In genomic region chr8:122670718-122671117, GRCm38 (mm10) we compare ENCODE assay signal across 30 mouse cellular contexts. TPM values are rescaled to one million over a fixed set of nuclear protein-coding genes. Genes with fewer than 3 reads are reported as not detected.
DNase-seq lines count a peak whose midpoint lies in the region; ATAC-seq and TF ChIP-seq lines count a peak whose summit lies in the region.
"Had no signal": no experiment of that assay in that cellular context is flagged by ENCODE, and none has a peak within 500 bp of the region (broad histone marks: within the 10 kb centered on the region; RNA-seq: fewer than 3 reads in every experiment).

No protein-coding gene starts in this region.

- H3K27me3 ChIP-seq in hindbrain, embryonic 10.5 days (ENCODE audit: insufficient read depth, poor library complexity, severe bottlenecking) = peaks cover 100% of the 10 kb centered on the region
- no peaks in the 10 kb centered on the region for H3K27me3 ChIP-seq in hindbrain, postnatal 0 days (ENCODE audit: insufficient read depth, low read length)
- no peaks in the 10 kb centered on the region for H3K27me3 ChIP-seq in midbrain, embryonic 16.5 days (ENCODE audit: control insufficient read depth, insufficient read depth, low read depth, low read length)
- peaks cover 100% of the 10 kb centered on the region for H3K27me3 ChIP-seq in midbrain, embryonic 10.5 days (ENCODE audit: low read depth, poor library complexity, severe bottlenecking)
- H3K27me3 ChIP-seq in hindbrain, embryonic 14.5 days (ENCODE audit: control insufficient read depth, insufficient read depth, low read length) = no peaks in the 10 kb centered on the region
- H3K27me3 ChIP-seq in limb, embryonic 11.5 days (ENCODE audit: control insufficient read depth, insufficient read depth, low read length) = peaks cover under 1% of the 10 kb centered on the region
- H3K27me3 ChIP-seq: CH12.LX; forebrain, embryonic 15.5 days had no signal

- no peak for TF ChIP-seq CTCF in hindbrain, postnatal 0 days (IDR thresholded peaks at IDR 0.05; ENCODE audit: low read depth)
- no peak for TF ChIP-seq CTCF in left cerebral cortex, adult 2 months (IDR thresholded peaks at IDR 0.05)

- 76% methylated on average over 3 of the region's 3 CpGs for WGBS in hindbrain, embryonic 10.5 days
- WGBS in hindbrain, postnatal 0 days = 63% methylated on average over 3 of the region's 3 CpGs
- WGBS in midbrain, embryonic 16.5 days = 39% methylated on average over 3 of the region's 3 CpGs
- 57% methylated on average over 3 of the region's 3 CpGs for WGBS in midbrain, embryonic 10.5 days
- WGBS in hindbrain, embryonic 14.5 days = 70% methylated on average over 3 of the region's 3 CpGs
- WGBS in limb, embryonic 11.5 days = 76% methylated on average over 3 of the region's 3 CpGs

- peaks cover 68% of the 10 kb centered on the region for H3K4me1 ChIP-seq in hindbrain, embryonic 10.5 days (replicated peaks)
- peaks cover 34% of the 10 kb centered on the region for H3K4me1 ChIP-seq in hindbrain, postnatal 0 days (ENCODE audit: insufficient read depth, low read length)
- peaks cover 37% of the 10 kb centered on the region for H3K4me1 ChIP-seq in midbrain, embryonic 16.5 days (ENCODE audit: control insufficient read depth, insufficient read depth, low read length)
- peaks cover 60% of the 10 kb centered on the region for H3K4me1 ChIP-seq in midbrain, embryonic 10.5 days
- peaks cover 80% of the 10 kb centered on the region for H3K4me1 ChIP-seq in hindbrain, embryonic 14.5 days (replicated peaks; ENCODE audit: control insufficient read depth, insufficient read depth, low read length)
- H3K4me1 ChIP-seq in limb, embryonic 11.5 days (ENCODE audit: control insufficient read depth, insufficient read depth, low read length) = peaks cover 32% of the 10 kb centered on the region

- no peak overlapping the region for H3K4me2 ChIP-seq in hindbrain, postnatal 0 days (ENCODE audit: low read depth, low read length)
- no peak overlapping the region for H3K4me2 ChIP-seq in midbrain, embryonic 16.5 days (ENCODE audit: low read length)
- peak overlapping the region; percentile 28; the same call in 1 of the 2 replicates for H3K4me2 ChIP-seq in hindbrain, embryonic 14.5 days (replicated peaks)
- H3K4me2 ChIP-seq in limb, embryonic 11.5 days (ENCODE audit: low read depth, severe bottlenecking) = 0 out of 2 replicates have a peak overlapping the region, but pooled peaks have one; percentile 1
- H3K4me2 ChIP-seq: forebrain, embryonic 15.5 days; heart, embryonic 12.5 days; kidney, embryonic 15.5 days; liver, embryonic 15.5 days; lung, embryonic 15.5 days had no signal

- no peak overlapping the region for H3K4me3 ChIP-seq in hindbrain, embryonic 10.5 days
- no peak overlapping the region for H3K4me3 ChIP-seq in hindbrain, postnatal 0 days (ENCODE audit: low read length)
- no peak overlapping the region for H3K4me3 ChIP-seq in midbrain, embryonic 16.5 days (ENCODE audit: low read depth, low read length)
- no peak overlapping the region for H3K4me3 ChIP-seq in midbrain, embryonic 10.5 days
- H3K4me3 ChIP-seq in hindbrain, embryonic 14.5 days (replicated peaks; ENCODE audit: low read length) = no peak overlapping the region
- H3K4me3 ChIP-seq in limb, embryonic 11.5 days (ENCODE audit: low read depth, low read length) = no peak overlapping the region
- no peak overlapping the region for H3K4me3 ChIP-seq in left cerebral cortex, adult 2 months
- H3K4me3 ChIP-seq: forebrain, embryonic 15.5 days; heart, embryonic 12.5 days; kidney, embryonic 15.5 days; liver, embryonic 15.5 days; lung, embryonic 15.5 days had no signal

- ATAC-seq in hindbrain, postnatal 0 days = no peak
- ATAC-seq in midbrain, embryonic 16.5 days = no peak
- no peak for ATAC-seq in hindbrain, embryonic 14.5 days (ENCODE audit: low FRiP score)
- no peak for ATAC-seq in limb, embryonic 11.5 days (ENCODE audit: insufficient number of reproducible peaks, low FRiP score, low TSS enrichment, low read depth)
- ATAC-seq: activated CD4-positive, CD25-positive, alpha-beta regulatory T cell, adult 4 months; forebrain, embryonic 15.5 days had no signal

- H3K36me3 ChIP-seq in hindbrain, embryonic 10.5 days = no peaks in the 10 kb centered on the region
- no peaks in the 10 kb centered on the region for H3K36me3 ChIP-seq in hindbrain, postnatal 0 days (ENCODE audit: insufficient read depth, low read length)
- H3K36me3 ChIP-seq in midbrain, embryonic 16.5 days (ENCODE audit: control insufficient read depth, insufficient read depth, low read length) = no peaks in the 10 kb centered on the region
- no peaks in the 10 kb centered on the region for H3K36me3 ChIP-seq in midbrain, embryonic 10.5 days
- H3K36me3 ChIP-seq in hindbrain, embryonic 14.5 days (replicated peaks; ENCODE audit: control insufficient read depth, insufficient read depth) = 0 out of 2 replicates have a peak, but pooled peaks cover 7% of the 10 kb centered on the region
- no peaks in the 10 kb centered on the region; the same call in 1 of the 2 replicates for H3K36me3 ChIP-seq in limb, embryonic 11.5 days (ENCODE audit: control insufficient read depth, insufficient read depth, low read length)
- H3K36me3 ChIP-seq: forebrain, embryonic 15.5 days; kidney, embryonic 15.5 days; liver, embryonic 15.5 days; lung, embryonic 15.5 days had no signal

- no peak overlapping the region for H3K9ac ChIP-seq in hindbrain, postnatal 0 days (replicated peaks; ENCODE audit: low read length)
- H3K9ac ChIP-seq in midbrain, embryonic 16.5 days (ENCODE audit: low read depth, low read length) = peak overlapping the region; percentile 21; the same call in 1 of the 2 replicates
- H3K9ac ChIP-seq in hindbrain, embryonic 14.5 days = no peak overlapping the region
- no peak overlapping the region; the same call in 1 of the 2 replicates for H3K9ac ChIP-seq in limb, embryonic 11.5 days (ENCODE audit: low read length)
- H3K9ac ChIP-seq: forebrain, embryonic 15.5 days; heart, embryonic 12.5 days; kidney, embryonic 15.5 days; liver, embryonic 15.5 days; lung, embryonic 15.5 days had no signal

- intact Hi-C loops in left cerebral cortex, adult 2 months (cut with DNase I) = no loop called here

- peak overlapping the region; percentile 12; the same call in 1 of the 2 replicates for H3K27ac ChIP-seq in hindbrain, embryonic 10.5 days
- no peak overlapping the region for H3K27ac ChIP-seq in hindbrain, postnatal 0 days
- no peak overlapping the region for H3K27ac ChIP-seq in midbrain, embryonic 16.5 days (ENCODE audit: low read length)
- no peak overlapping the region for H3K27ac ChIP-seq in midbrain, embryonic 10.5 days (replicated peaks)
- no peak overlapping the region for H3K27ac ChIP-seq in hindbrain, embryonic 14.5 days
- H3K27ac ChIP-seq in limb, embryonic 11.5 days (replicated peaks; ENCODE audit: low read depth, low read length) = no peak overlapping the region
- no peak overlapping the region for H3K27ac ChIP-seq in left cerebral cortex, adult 2 months
- H3K27ac ChIP-seq: forebrain, embryonic 15.5 days; kidney, embryonic 15.5 days; liver, embryonic 15.5 days; lung, embryonic 15.5 days had no signal

- no peaks in the 10 kb centered on the region for H3K9me3 ChIP-seq in hindbrain, embryonic 10.5 days
- no peaks in the 10 kb centered on the region for H3K9me3 ChIP-seq in hindbrain, postnatal 0 days (ENCODE audit: low read length)
- H3K9me3 ChIP-seq in midbrain, embryonic 16.5 days (replicated peaks; ENCODE audit: control insufficient read depth, low read length, poor library complexity, severe bottlenecking) = no peaks in the 10 kb centered on the region
- no peaks in the 10 kb centered on the region for H3K9me3 ChIP-seq in midbrain, embryonic 10.5 days (replicated peaks)
- H3K9me3 ChIP-seq in hindbrain, embryonic 14.5 days (ENCODE audit: control insufficient read depth, low read length) = no peaks in the 10 kb centered on the region
- no peaks in the 10 kb centered on the region for H3K9me3 ChIP-seq in limb, embryonic 11.5 days (ENCODE audit: control insufficient read depth, low read length)
- H3K9me3 ChIP-seq: forebrain, embryonic 15.5 days; heart, embryonic 12.5 days; kidney, embryonic 15.5 days; liver, embryonic 15.5 days; lung, embryonic 15.5 days had no signal

- DNase-seq in hindbrain, embryonic 10.5 days (ENCODE audit: low spot score) = no peak
- no peak for DNase-seq in hindbrain, postnatal 0 days (ENCODE audit: low spot score)
- no peak for DNase-seq in midbrain, embryonic 10.5 days (ENCODE audit: low spot score)
- DNase-seq in hindbrain, embryonic 14.5 days (ENCODE audit: low spot score) = no peak
- DNase-seq in limb, embryonic 11.5 days (ENCODE audit: low spot score) = no peak
- DNase-seq in left cerebral cortex, adult 2 months (ENCODE audit: extremely low spot score in 1 of 2, low spot score in 2 of 2) = no peak
- DNase-seq: adrenal gland, postnatal 10 days; B cell, adult 2 months; cerebellum, adult 2 months; gastrocnemius, postnatal 14 days; heart, postnatal 10 days; kidney, adult 11 months; kidney, postnatal 36 days; liver; lung, postnatal 36 days; right cerebral cortex, adult 18-20 months; thymus, adult 18-20 months; thymus, postnatal 36 days had no signal

RNA-seq across cellular contexts. Expression of gene Cbfa2t3, which starts 28.2 kb away (rescaled TPM):
- polyA plus RNA-seq in hindbrain, embryonic 10.5 days (2016; fragmentation: Nextera tagmentation; extraction: Ambion mirVana) = 2.2 and 5.4 TPM in 2 replicates
- 9.2 and 10.0 TPM in 2 replicates for total RNA-seq in hindbrain, postnatal 0 days (2014; rRNA removed)
- 12.4 and 12.6 TPM in 2 replicates for polyA plus RNA-seq in hindbrain, postnatal 0 days (2015; fragmentation: Nextera tagmentation; extraction: Ambion mirVana)
- polyA plus RNA-seq in midbrain, embryonic 16.5 days (2015; fragmentation: Nextera tagmentation; extraction: Ambion mirVana) = 17.7 and 17.9 TPM in 2 replicates
- 1.9 and 3.4 TPM in 2 replicates for polyA plus RNA-seq in midbrain, embryonic 10.5 days (2016; fragmentation: Nextera tagmentation; extraction: Ambion mirVana)
- polyA plus RNA-seq in hindbrain, embryonic 14.5 days (2014; fragmentation: Nextera tagmentation; extraction: Ambion mirVana) = 22.4 and 27.7 TPM in 2 replicates
- 3.3 and 4.5 TPM in 2 replicates for polyA plus RNA-seq in limb, embryonic 11.5 days (2014; fragmentation: Nextera tagmentation; extraction: Ambion mirVana)
- 10 to 100 TPM; 32.8 to 48.8 TPM for total RNA-seq in left cerebral cortex, adult 2 months (2021)

RNA-seq across cellular contexts. Expression of gene Pabpn1l, which starts 48.2 kb away (rescaled TPM):
- polyA plus RNA-seq in hindbrain, embryonic 10.5 days (2016; fragmentation: Nextera tagmentation; extraction: Ambion mirVana) = not detected in 2 replicates
- not detected in 2 replicates for total RNA-seq in hindbrain, postnatal 0 days (2014; rRNA removed)
- not detected in 2 replicates for polyA plus RNA-seq in hindbrain, postnatal 0 days (2015; fragmentation: Nextera tagmentation; extraction: Ambion mirVana)
- polyA plus RNA-seq in midbrain, embryonic 16.5 days (2015; fragmentation: Nextera tagmentation; extraction: Ambion mirVana) = not detected in 2 replicates
- polyA plus RNA-seq in midbrain, embryonic 10.5 days (2016; fragmentation: Nextera tagmentation; extraction: Ambion mirVana) = not detected in 2 replicates
- polyA plus RNA-seq in hindbrain, embryonic 14.5 days (2014; fragmentation: Nextera tagmentation; extraction: Ambion mirVana) = not detected in 2 replicates
- polyA plus RNA-seq in limb, embryonic 11.5 days (2014; fragmentation: Nextera tagmentation; extraction: Ambion mirVana) = not detected in 2 replicates
- total RNA-seq in left cerebral cortex, adult 2 months (2021) = not detected
- total RNA-seq: adrenal gland, postnatal 10 days; CH12.LX; gastrocnemius, postnatal 14 days; heart, postnatal 10 days; layer of hippocampus, adult 8-10 months; left cerebral cortex, postnatal 36 days; MEL had no signal
- polyA plus RNA-seq: activated CD4-positive, CD25-positive, alpha-beta regulatory T cell, adult 4 months; cerebellum, adult 2 months; forebrain, embryonic 15.5 days; heart, embryonic 12.5 days; liver, embryonic 15.5 days; lung, embryonic 15.5 days; stomach, embryonic 16.5 days had no signal

RNA-seq across cellular contexts. Expression of gene Trappc2l, which starts 59.3 kb away (rescaled TPM):
- 53.3 and 68.5 TPM in 2 replicates for polyA plus RNA-seq in hindbrain, embryonic 10.5 days (2016; fragmentation: Nextera tagmentation; extraction: Ambion mirVana)
- total RNA-seq in hindbrain, postnatal 0 days (2014; rRNA removed) = 7.6 and 11.4 TPM in 2 replicates
- 117 and 130 TPM in 2 replicates for polyA plus RNA-seq in hindbrain, postnatal 0 days (2015; fragmentation: Nextera tagmentation; extraction: Ambion mirVana)
- polyA plus RNA-seq in midbrain, embryonic 16.5 days (2015; fragmentation: Nextera tagmentation; extraction: Ambion mirVana) = 93.8 and 101 TPM in 2 replicates
- 51.0 and 61.2 TPM in 2 replicates for polyA plus RNA-seq in midbrain, embryonic 10.5 days (2016; fragmentation: Nextera tagmentation; extraction: Ambion mirVana)
- polyA plus RNA-seq in hindbrain, embryonic 14.5 days (2014; fragmentation: Nextera tagmentation; extraction: Ambion mirVana) = 118 and 130 TPM in 2 replicates
- polyA plus RNA-seq in limb, embryonic 11.5 days (2014; fragmentation: Nextera tagmentation; extraction: Ambion mirVana) = 45.0 and 45.4 TPM in 2 replicates
- 10 to 100 TPM; 69.8 to 80.3 TPM for total RNA-seq in left cerebral cortex, adult 2 months (2021)

RNA-seq across cellular contexts. Expression of gene Galns, which starts 59.5 kb away (rescaled TPM):
- 7.1 and 7.2 TPM in 2 replicates for polyA plus RNA-seq in hindbrain, embryonic 10.5 days (2016; fragmentation: Nextera tagmentation; extraction: Ambion mirVana)
- 12.0 and 14.2 TPM in 2 replicates for total RNA-seq in hindbrain, postnatal 0 days (2014; rRNA removed)
- 9.1 and 10.0 TPM in 2 replicates for polyA plus RNA-seq in hindbrain, postnatal 0 days (2015; fragmentation: Nextera tagmentation; extraction: Ambion mirVana)
- 8.4 and 8.9 TPM in 2 replicates for polyA plus RNA-seq in midbrain, embryonic 16.5 days (2015; fragmentation: Nextera tagmentation; extraction: Ambion mirVana)
- 6.6 and 7.7 TPM in 2 replicates for polyA plus RNA-seq in midbrain, embryonic 10.5 days (2016; fragmentation: Nextera tagmentation; extraction: Ambion mirVana)
- 5.8 and 6.0 TPM in 2 replicates for polyA plus RNA-seq in hindbrain, embryonic 14.5 days (2014; fragmentation: Nextera tagmentation; extraction: Ambion mirVana)
- polyA plus RNA-seq in limb, embryonic 11.5 days (2014; fragmentation: Nextera tagmentation; extraction: Ambion mirVana) = 5.2 and 5.5 TPM in 2 replicates
- 1 to 10 TPM; 8.1 to 8.3 TPM for total RNA-seq in left cerebral cortex, adult 2 months (2021)

Comparison
In these comparisons a context has a peak if more than half of its experiments do, and no peak if none do; other contexts are left out.
1. H3K4me2 ChIP-seq: peak in hindbrain, embryonic 14.5 days (single experiment) and limb, embryonic 11.5 days (single experiment); none in hindbrain, postnatal 0 days (single experiment) and midbrain, embryonic 16.5 days (single experiment).